Mouse (Mus musculus) MEL (cell line): ENCODE measurements around the gene Diaph3. TPM values are rescaled to one million over a fixed set of nuclear protein-coding genes. Genes with fewer than 3 reads are reported as not detected.

ENCODE experiments used
- DNase-seq: peaks from one replicate; pipeline ENCODE4 v3.0.0; 2011; ENCODE audit warnings: low read depth, low spot score
- H3K27ac ChIP-seq: 2 replicates; pipeline ENCODE4 v1.5.1; 2012; ENCODE audit warnings: low read depth, mild to moderate bottlenecking, control low read depth, low read length, moderate library complexity; ENCODE audit not compliant: control insufficient read depth
- H3K27me3 ChIP-seq, 2 experiments: fragments of 150-350 bp in 1 of 2; sonication (generic) in 1 of 2; 2 replicates each; pipeline ENCODE4 v1.6.1; 2012; ENCODE audit warnings: low read length in 2 of 2, mild to moderate bottlenecking in 2 of 2, improper control_type of control experiment in 1 of 2, moderate library complexity in 1 of 2; ENCODE audit not compliant: insufficient read depth in 2 of 2, control insufficient read depth in 1 of 2
- H3K36me3 ChIP-seq, 2 experiments: 2 replicates each; pipeline ENCODE4 v1.6.1; 2012 to 2014; ENCODE audit warnings: low read length in 2 of 2, improper control_type of control experiment in 1 of 2, inconsistent platforms in 1 of 2, mild to moderate bottlenecking in 1 of 2; ENCODE audit not compliant: insufficient read depth in 2 of 2, control insufficient read depth in 1 of 2
- H3K4me1 ChIP-seq, 2 experiments: fragments of 150-350 bp in 1 of 2; sonication (generic) in 1 of 2; 2 replicates each; pipeline ENCODE4 v1.6.1; 2012; ENCODE audit warnings: low read length in 2 of 2, improper control_type of control experiment in 1 of 2, mild to moderate bottlenecking in 1 of 2; ENCODE audit not compliant: insufficient read depth in 2 of 2, control insufficient read depth in 1 of 2
- H3K4me3 ChIP-seq, 2 experiments: fragments of 150-350 bp in 1 of 2; sonication (generic) in 1 of 2; 2 replicates each; pipeline ENCODE4 v1.5.1; 2012; ENCODE audit warnings: low read depth in 2 of 2, low read length in 2 of 2, mild to moderate bottlenecking in 2 of 2, moderate library complexity in 2 of 2, control low read depth in 1 of 2, improper control_type of control experiment in 1 of 2; ENCODE audit not compliant: control insufficient read depth in 1 of 2, insufficient read depth in 1 of 2
- H3K79me2 ChIP-seq: 2 replicates; pipeline ENCODE4 v1.6.1; 2012; ENCODE audit warnings: mild to moderate bottlenecking, low read length, moderate library complexity; ENCODE audit not compliant: control insufficient read depth, poor library complexity, insufficient read depth
- H3K9ac ChIP-seq: 2 replicates; pipeline ENCODE4 v1.6.1; 2012; ENCODE audit warnings: low read depth, mild to moderate bottlenecking, control low read depth, low read length, moderate library complexity; ENCODE audit not compliant: control insufficient read depth, poor library complexity, severe bottlenecking
- H3K9me3 ChIP-seq: fragments of 150-350 bp; sonication (generic); replicated peaks from 2 replicates; pipeline ENCODE4 v1.6.1; 2012; ENCODE audit warnings: mild to moderate bottlenecking, low read length, improper control_type of control experiment, moderate library complexity; ENCODE audit not compliant: insufficient read depth
- CHD1 ChIP-seq: IDR thresholded peaks from 2 replicates; pipeline ENCODE4 v1.6.1; 2012; ENCODE audit warnings: low read depth, mild to moderate bottlenecking, inconsistent platforms, low read length, improper control_type of control experiment
- CHD2 ChIP-seq: IDR thresholded peaks from 2 replicates; pipeline ENCODE4 v1.6.1; 2011; ENCODE audit warnings: low read length, improper control_type of control experiment
- E2F4 ChIP-seq: IDR thresholded peaks from 2 replicates; pipeline ENCODE4 v1.6.1; 2011; ENCODE audit warnings: low read depth, low read length, improper control_type of control experiment, borderline replicate concordance
- ELF1 ChIP-seq: IDR thresholded peaks from 2 replicates; pipeline ENCODE4 v1.6.1; 2014; ENCODE audit warnings: low read depth, mild to moderate bottlenecking, inconsistent platforms, low read length, improper control_type of control experiment, moderate library complexity
- EP300 ChIP-seq, 2 experiments: IDR thresholded peaks; 2 replicates each; pipeline ENCODE4 v1.6.1; 2011; ENCODE audit warnings: improper control_type of control experiment in 2 of 2, low read length in 2 of 2, low read depth in 1 of 2, mild to moderate bottlenecking in 1 of 2
- GABPA ChIP-seq: IDR thresholded peaks from 2 replicates; pipeline ENCODE4 v1.6.1; 2012; ENCODE audit warnings: low read depth, mild to moderate bottlenecking, inconsistent platforms, low read length, improper control_type of control experiment, moderate library complexity
- HCFC1 ChIP-seq: IDR thresholded peaks from 2 replicates; pipeline ENCODE4 v1.6.1; 2012; ENCODE audit warnings: low read depth, mild to moderate bottlenecking, inconsistent platforms, low read length, improper control_type of control experiment, moderate library complexity
- KAT2A ChIP-seq: conservative IDR thresholded peaks from 2 replicates; pipeline ENCODE4 v1.6.1; 2012; ENCODE audit warnings: low read depth, low read length, improper control_type of control experiment, inconsistent platforms
- MAX ChIP-seq: IDR thresholded peaks from 2 replicates; pipeline ENCODE4 v1.6.1; 2011; ENCODE audit warnings: low read length, improper control_type of control experiment
- MEF2A ChIP-seq: IDR thresholded peaks from 2 replicates; pipeline ENCODE4 v1.6.1; 2014; ENCODE audit warnings: low read depth, mild to moderate bottlenecking, inconsistent platforms, low read length, improper control_type of control experiment; ENCODE audit not compliant: poor library complexity, insufficient replicate concordance, severe bottlenecking; ENCODE audit errors: extremely low read depth
- MXI1 ChIP-seq: IDR thresholded peaks from 2 replicates; pipeline ENCODE4 v1.6.1; 2011; ENCODE audit warnings: mild to moderate bottlenecking, low read depth, low read length, improper control_type of control experiment
- MYC ChIP-seq: IDR thresholded peaks from 2 replicates; pipeline ENCODE4 v1.6.1; 2011; ENCODE audit warnings: low read depth, mild to moderate bottlenecking, low read length, improper control_type of control experiment, moderate library complexity
- NELFE ChIP-seq: IDR thresholded peaks from 2 replicates; pipeline ENCODE4 v1.6.1; 2011; ENCODE audit warnings: low read depth, low read length, improper control_type of control experiment
- SIN3A ChIP-seq: IDR thresholded peaks from 2 replicates; pipeline ENCODE4 v1.6.1; 2012; ENCODE audit warnings: low read length, improper control_type of control experiment, inconsistent platforms
- TCF12 ChIP-seq: IDR thresholded peaks from 2 replicates; pipeline ENCODE4 v1.6.1; 2014; ENCODE audit warnings: low read depth, mild to moderate bottlenecking, inconsistent platforms, low read length, improper control_type of control experiment, moderate library complexity
- UBTF ChIP-seq: IDR thresholded peaks from 2 replicates; pipeline ENCODE4 v1.6.1; 2012; ENCODE audit warnings: low read depth, mild to moderate bottlenecking, inconsistent platforms, low read length, improper control_type of control experiment, moderate library complexity, borderline replicate concordance; ENCODE audit not compliant: insufficient read depth
- USF1 ChIP-seq: IDR thresholded peaks from 2 replicates; pipeline ENCODE4 v1.6.1; 2014; ENCODE audit warnings: low read depth, mild to moderate bottlenecking, inconsistent platforms, low read length, improper control_type of control experiment, moderate library complexity
- USF2 ChIP-seq, 2 experiments: IDR thresholded peaks; 2 replicates each; pipeline ENCODE4 v1.6.1; 2011 to 2012; ENCODE audit warnings: improper control_type of control experiment in 2 of 2, low read length in 2 of 2, borderline replicate concordance in 1 of 2, inconsistent platforms in 1 of 2, low read depth in 1 of 2, mild to moderate bottlenecking in 1 of 2; ENCODE audit not compliant: insufficient read depth in 1 of 2
- ZC3H11A ChIP-seq: IDR thresholded peaks from 2 replicates; pipeline ENCODE4 v1.6.1; 2012; ENCODE audit warnings: low read depth, mild to moderate bottlenecking, inconsistent platforms, low read length, improper control_type of control experiment
- ZKSCAN1 ChIP-seq: IDR thresholded peaks from 2 replicates; pipeline ENCODE4 v1.6.1; 2012; ENCODE audit warnings: low read depth, mild to moderate bottlenecking, inconsistent platforms, low read length, improper control_type of control experiment, moderate library complexity
- polyA plus RNA-seq, 2 experiments: library from polyadenylated mRNA; stranded (reverse) in 1 of 2; unstranded in 1 of 2; fragments of >175 nt in 1 of 2; fragments of >200 nt in 1 of 2; gene quantifications; 2 replicates each; pipeline versions ENCODE4 v1.2.1 to v1.2.4; 2012; ENCODE audit warnings: low replicate concordance in 2 of 2, low read depth in 1 of 2; ENCODE audit not compliant: insufficient read length in 2 of 2, insufficient read depth in 1 of 2, missing spikeins in 1 of 2
- total RNA-seq: library from RNA; depleted of rRNA; stranded (reverse); fragments of 300-350 nt; gene quantifications from 2 replicates; pipeline ENCODE4 v1.2.3, GENCODE M21; 2012

Gene Diaph3
- total and polyA plus RNA-seq, 3 experiments, result 9.0 to 11.9 TPM; not detected in 1

DNA sequence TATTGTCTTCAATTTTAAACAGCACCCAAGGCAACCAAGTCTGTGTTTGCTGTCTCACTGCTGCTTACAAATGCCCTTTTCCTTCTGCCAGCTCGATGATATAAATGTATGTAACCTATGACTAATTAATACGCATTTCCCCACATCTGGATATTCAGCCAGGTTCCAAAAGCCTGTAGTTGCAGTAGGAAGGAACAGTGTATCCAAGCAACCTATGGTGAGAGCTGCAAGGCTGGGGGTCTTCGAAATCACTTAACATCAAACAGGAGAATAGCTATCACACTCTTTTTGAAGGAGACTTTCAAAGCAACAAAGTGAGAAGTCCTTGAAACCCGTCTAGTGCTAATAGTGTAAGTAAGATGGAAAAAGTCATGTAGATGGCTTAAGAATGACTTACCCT is 391.6 kb downstream of the Diaph3 start:
- DNase-seq, result no peak

DNA sequence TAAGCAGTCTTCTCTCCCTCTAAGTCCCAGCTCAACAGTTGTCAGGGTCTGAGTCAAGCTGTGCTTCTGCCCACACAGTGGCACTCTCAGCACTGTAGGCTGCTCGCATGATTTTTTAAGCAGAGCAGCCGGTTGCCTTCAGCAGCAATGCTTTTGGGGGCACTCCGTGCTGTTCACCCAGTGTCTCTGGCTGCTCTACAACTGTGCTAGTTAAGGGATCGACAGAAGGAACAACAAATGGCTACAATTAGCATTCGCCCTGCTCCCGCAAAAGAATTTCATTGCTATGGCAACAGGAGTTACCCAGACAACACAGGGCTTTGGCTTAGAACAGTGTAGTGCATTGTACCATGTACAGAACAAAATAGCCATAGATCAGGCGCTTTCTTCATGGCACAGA is 392.2 kb downstream of the Diaph3 start:
- Histone ChIP-seq H3K27me3 (no peaks in the 10 kb centered on the region), H3K36me3 (peaks cover 0 to 3% of the 10 kb centered on the region in 2 experiments; a peak in 2 of 4 replicates), H3K9ac (no peak overlapping the region), H3K79me2 (no peaks in the 10 kb centered on the region), H3K4me3 (no peak overlapping the region), H3K4me1 (peaks cover 4 to 6% of the 10 kb centered on the region in 2 experiments), H3K9me3 (no peaks in the 10 kb centered on the region), H3K27ac (no peak overlapping the region)
- no peak for DNase-seq
- no peak for TF ChIP-seq MXI1
- no peak for TF ChIP-seq MEF2A
- TF ChIP-seq USF1, result no peak
- TF ChIP-seq KAT2A, result no peak
- TF ChIP-seq SIN3A, result no peak
- TF ChIP-seq EP300 (IDR thresholded peaks at IDR 0.05; ENCODE audit: low read depth in 1 of 2, low read length in 2 of 2), result no peak
- no peak for TF ChIP-seq TCF12
- no peak for TF ChIP-seq NELFE
- no peak for TF ChIP-seq GABPA
- TF ChIP-seq USF2 (IDR thresholded peaks at IDR 0.05; ENCODE audit: borderline replicate concordance in 1 of 2, insufficient read depth in 1 of 2, low read depth in 1 of 2, low read length in 2 of 2), result no peak
- TF ChIP-seq UBTF, result no peak
- TF ChIP-seq CHD2, result no peak

More for the DNA sequence above, 391.6 kb downstream of the Diaph3 start:
- no peaks in the 10 kb centered on the region for H3K79me2 ChIP-seq
- H3K4me3 ChIP-seq, result no peak overlapping the region
- H3K4me1 ChIP-seq, result peaks cover 4 to 6% of the 10 kb centered on the region in 2 experiments
- H3K9me3 ChIP-seq, result no peaks in the 10 kb centered on the region
- H3K27me3 ChIP-seq, result no peaks in the 10 kb centered on the region
- no peak for TF ChIP-seq ZC3H11A
- no peak for TF ChIP-seq MAX
- no peak for TF ChIP-seq KAT2A
- no peak for TF ChIP-seq CHD1
- no peak for TF ChIP-seq USF2 (IDR thresholded peaks at IDR 0.05; ENCODE audit: borderline replicate concordance in 1 of 2, insufficient read depth in 1 of 2, low read depth in 1 of 2, low read length in 2 of 2)
- TF ChIP-seq NELFE, result no peak
- TF ChIP-seq GABPA, result no peak
- TF ChIP-seq ELF1, result no peak
- no peak for TF ChIP-seq HCFC1
- no peak for TF ChIP-seq TCF12
- TF ChIP-seq E2F4, result no peak
- TF ChIP-seq MYC, result no peak
- no peak for TF ChIP-seq EP300 (IDR thresholded peaks at IDR 0.05; ENCODE audit: low read depth in 1 of 2, low read length in 2 of 2)
- TF ChIP-seq USF1, result no peak
- TF ChIP-seq ZKSCAN1, result no peak
- TF ChIP-seq, all 39 proteins: peak for 0
- H3K9ac ChIP-seq, result no peak overlapping the region
- peaks cover 0 to 3% of the 10 kb centered on the region in 2 experiments; a peak in 2 of 4 replicates for H3K36me3 ChIP-seq
- H3K27ac ChIP-seq, result no peak overlapping the region
